Mouse (Mus musculus) ovary, postnatal 36 days (tissue): ENCODE results near the gene Eif6.
"Not testable (repeated sequence)": the region's sequence is repeated elsewhere in the genome, so short reads cannot be mapped to it uniquely, and the experiment has no call there.

Source experiments
- DNase-seq: peaks from one replicate; pipeline ENCODE4 v3.0.0; 2022; ENCODE audit warnings: low spot score, mixed read lengths

The Eif6 gene

GRCm38 (mm10) chr2:155826630-155827424 lies at the start of gene Eif6:
Gene Eif6 (minus strand): TSS chr2:155826925.
- DNase-seq, result peak; percentile 84

GRCm38 (mm10) chr2:155873636-155874035 lies 46.9 kb upstream of the Eif6 start:
- no peak for DNase-seq

- DNase-seq, result no peak
Measured at GRCm38 (mm10) chr2:155872930-155873507, 46.3 kb upstream of the Eif6 start.

- DNase-seq, result no peak
Measured at GRCm38 (mm10) chr2:155872486-155872885, 45.8 kb upstream of the Eif6 start.

GRCm38 (mm10) chr2:155869772-155870171 lies 43.0 kb upstream of the Eif6 start:
- DNase-seq, result no peak

- no peak for DNase-seq
Measured at GRCm38 (mm10) chr2:155868320-155868719, 41.6 kb upstream of the Eif6 start.

GRCm38 (mm10) chr2:155863301-155863867 lies 36.7 kb upstream of the Eif6 start:
- DNase-seq, result no peak

GRCm38 (mm10) chr2:155862573-155863300 lies 36.0 kb upstream of the Eif6 start:
- DNase-seq, result no peak

- no peak for DNase-seq
Measured at GRCm38 (mm10) chr2:155861581-155861980, 34.9 kb upstream of the Eif6 start.

GRCm38 (mm10) chr2:155860102-155860501 lies 33.4 kb upstream of the Eif6 start:
- no peak for DNase-seq

GRCm38 (mm10) chr2:155852536-155852935 lies 25.8 kb upstream of the Eif6 start:
- no peak for DNase-seq

- no peak for DNase-seq
Measured at GRCm38 (mm10) chr2:155850120-155850519, 23.4 kb upstream of the Eif6 start.

GRCm38 (mm10) chr2:155849464-155849863 lies 22.7 kb upstream of the Eif6 start:
- DNase-seq, result no peak

- peak; percentile 61 for DNase-seq
Measured at GRCm38 (mm10) chr2:155848291-155848690, 21.6 kb upstream of the Eif6 start.

- no peak for DNase-seq
Measured at GRCm38 (mm10) chr2:155846930-155847329, 20.2 kb upstream of the Eif6 start.

- DNase-seq, result no peak
Measured at GRCm38 (mm10) chr2:155838961-155839360, 12.2 kb upstream of the Eif6 start.

- DNase-seq, result no peak
Measured at GRCm38 (mm10) chr2:155837961-155838360, 11.2 kb upstream of the Eif6 start.

GRCm38 (mm10) chr2:155834732-155835131 lies 8.0 kb upstream of the Eif6 start, which contains the start of gene Fam83c:
Gene Fam83c (minus strand): TSS chr2:155834854.
- DNase-seq, result no peak

- not testable (repeated sequence) for DNase-seq
Measured at GRCm38 (mm10) chr2:155832087-155832486, 5.4 kb upstream of the Eif6 start.

- DNase-seq, result no peak
Measured at GRCm38 (mm10) chr2:155831302-155831701, 4.6 kb upstream of the Eif6 start.

- DNase-seq, result no peak
Measured at GRCm38 (mm10) chr2:155830841-155831240, 4.1 kb upstream of the Eif6 start.

GRCm38 (mm10) chr2:155825904-155826629 lies 658 bp downstream of the Eif6 start:
- DNase-seq, result no peak
